Mouse (Mus musculus): ENCODE results near the gene Pex6. TPM values are rescaled to one million over a fixed set of nuclear protein-coding genes. Genes with fewer than 3 reads are reported as not detected.

Gene Pex6
- 10 to 100 TPM; 50.8 to 58.9 TPM for total RNA-seq (2021)
- long read RNA-seq, experiment 1, transcript Pex6-201 (17 exons, 3,200 nt): major isoform, 77 of 97 reads
- long read RNA-seq, experiment 1, partial matches to known transcripts: 9 of 97 reads
- long read RNA-seq, experiment 1, other reads (novel, unspliced or antisense): 7 of 97 reads
- long read RNA-seq, experiment 2, transcript Pex6-201 (17 exons, 3,200 nt): major isoform, 68 of 97 reads
- long read RNA-seq, experiment 2, partial matches to known transcripts: 7 of 97 reads
- long read RNA-seq, experiment 2, other reads (novel, unspliced or antisense): 18 of 97 reads

- DNase-seq (ENCODE audit: low spot score in 2 of 2): peak; percentile 89 to 92
Measured at GRCm38 (mm10) chr17:46710959-46711597, at the start of gene Pex6. Gene Pex6 (plus strand): TSS chr17:46711463.

GRCm38 (mm10) chr17:46661981-46662380 lies 49.3 kb upstream of the Pex6 start:
- no peak for DNase-seq (ENCODE audit: low spot score in 2 of 2)

GRCm38 (mm10) chr17:46662730-46663129 lies 48.5 kb upstream of the Pex6 start:
- no peak for DNase-seq (ENCODE audit: low spot score in 2 of 2)

GRCm38 (mm10) chr17:46667712-46668111 lies 43.6 kb upstream of the Pex6 start:
- no peak for DNase-seq (ENCODE audit: low spot score in 2 of 2)

- no peak for DNase-seq (ENCODE audit: low spot score in 2 of 2)
Measured at GRCm38 (mm10) chr17:46669911-46670310, 41.4 kb upstream of the Pex6 start.

- peak; percentile 91 to 92 for DNase-seq (ENCODE audit: low spot score in 2 of 2)
Measured at GRCm38 (mm10) chr17:46673850-46674529, 37.3 kb upstream of the Pex6 start, which contains the start of gene Rrp36. Gene Rrp36 (minus strand): TSS chr17:46674352.

GRCm38 (mm10) chr17:46674530-46675283 lies 36.6 kb upstream of the Pex6 start:
- DNase-seq (ENCODE audit: low spot score in 2 of 2): no peak

- DNase-seq (ENCODE audit: low spot score in 2 of 2): no peak
Measured at GRCm38 (mm10) chr17:46678416-46678815, 32.8 kb upstream of the Pex6 start, which contains the start of gene Mea1. Gene Mea1 (plus strand): TSS chr17:46678793.

GRCm38 (mm10) chr17:46678911-46679310 lies 32.4 kb upstream of the Pex6 start:
- no peak for DNase-seq (ENCODE audit: low spot score in 2 of 2)

- DNase-seq (ENCODE audit: low spot score in 2 of 2): peak; percentile 24 to 30
Measured at GRCm38 (mm10) chr17:46679843-46680759, 31.2 kb upstream of the Pex6 start.

GRCm38 (mm10) chr17:46680760-46681373 lies 30.4 kb upstream of the Pex6 start, which contains the start of gene Klhdc3:
Gene Klhdc3 (minus strand): TSS chr17:46680914.
- peak; percentile 97 to 98 for DNase-seq (ENCODE audit: low spot score in 2 of 2)

GRCm38 (mm10) chr17:46681466-46682118 lies 29.7 kb upstream of the Pex6 start:
- no peak for DNase-seq (ENCODE audit: low spot score in 2 of 2)

GRCm38 (mm10) chr17:46682654-46683389 lies 28.4 kb upstream of the Pex6 start:
- DNase-seq (ENCODE audit: low spot score in 2 of 2): no peak

- no peak for DNase-seq (ENCODE audit: low spot score in 2 of 2)
Measured at GRCm38 (mm10) chr17:46685913-46686312, 25.4 kb upstream of the Pex6 start.

GRCm38 (mm10) chr17:46690665-46691064 lies 20.6 kb upstream of the Pex6 start:
- DNase-seq (ENCODE audit: low spot score in 2 of 2): no peak

- DNase-seq (ENCODE audit: low spot score in 2 of 2): no peak
Measured at GRCm38 (mm10) chr17:46691390-46691789, 19.9 kb upstream of the Pex6 start.

- no peak for DNase-seq (ENCODE audit: low spot score in 2 of 2)
Measured at GRCm38 (mm10) chr17:46694517-46695063, 16.7 kb upstream of the Pex6 start.

- DNase-seq (ENCODE audit: low spot score in 2 of 2): no peak
Measured at GRCm38 (mm10) chr17:46698515-46698914, 12.7 kb upstream of the Pex6 start.

Data from left cerebral cortex, adult 18-20 months (tissue).